Mouse (Mus musculus) stomach, postnatal 0 days (tissue): Measurements from ENCODE around the gene Tfrc.

Experiments used
- CTCF ChIP-seq: IDR thresholded peaks from 2 replicates; pipeline ENCODE4 v1.5.1; 2016; ENCODE audit warnings: antibody characterized with exemption, low read depth, mild to moderate bottlenecking, moderate library complexity
- EP300 ChIP-seq: optimal IDR thresholded peaks from 2 replicates; pipeline ENCODE3; 2016; ENCODE audit warnings: antibody characterized with exemption

DNA sequence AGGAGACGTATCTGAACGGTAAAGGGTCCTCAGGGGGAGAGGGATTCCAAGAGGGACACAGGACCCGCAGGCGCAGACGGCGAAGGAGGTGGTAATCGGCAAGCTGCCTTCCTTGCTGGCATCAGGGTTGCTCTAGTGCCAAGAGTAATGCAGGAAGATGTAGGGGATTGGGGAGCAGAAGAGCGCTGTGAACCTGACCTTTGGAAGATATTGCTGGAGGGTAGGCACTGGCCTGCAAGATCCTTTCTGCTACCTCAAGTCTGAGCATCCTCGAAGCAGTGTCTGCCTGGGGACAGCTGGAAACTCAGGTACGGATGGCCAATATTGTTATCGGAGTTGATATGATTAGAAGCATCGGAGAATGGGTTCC is 36.1 kb downstream of the Tfrc start:
- TF ChIP-seq CTCF (no peak), EP300 (no peak)
